Mouse (Mus musculus) forebrain, embryonic 16.5 days (tissue): ENCODE results near the gene Fzr1. TPM values are rescaled to one million over a fixed set of nuclear protein-coding genes. Genes with fewer than 3 reads are reported as not detected.
A peak's percentile ranks its signal among the peaks of the same experiment; 100 is the strongest.

Source experiments
- ATAC-seq: fragments of 200-750 bp; cut with Nextera tagmentation; 2 replicates; pipeline ENCODE4 v1.8.0; 2017; ENCODE audit warnings: mild to moderate bottlenecking, moderate library complexity
- H3K27ac ChIP-seq: fragments of 300-500 bp; sonication (generic); 2 replicates; pipeline ENCODE4 v1.5.1; 2014; ENCODE audit warnings: low read length, control low read depth
- H3K27me3 ChIP-seq: fragments of 300-500 bp; sonication (generic); replicated peaks from 2 replicates; pipeline ENCODE4 v1.6.1; 2014; ENCODE audit warnings: low read length; ENCODE audit not compliant: control insufficient read depth, insufficient read depth
- H3K36me3 ChIP-seq: fragments of 300-500 bp; sonication (generic); 2 replicates; pipeline ENCODE4 v1.6.1; 2014; ENCODE audit not compliant: control insufficient read depth, insufficient read depth
- H3K4me1 ChIP-seq: fragments of 300-500 bp; sonication (generic); replicated peaks from 2 replicates; pipeline ENCODE4 v1.6.1; 2014; ENCODE audit warnings: low read length; ENCODE audit not compliant: control insufficient read depth, insufficient read depth
- H3K4me2 ChIP-seq: fragments of 300-500 bp; sonication (generic); 2 replicates; pipeline ENCODE4 v1.6.1; 2014; ENCODE audit warnings: mild to moderate bottlenecking, low read length, control low read depth
- H3K4me3 ChIP-seq: fragments of 300-500 bp; sonication (generic); replicated peaks from 2 replicates; pipeline ENCODE4 v1.5.1; 2014; ENCODE audit warnings: mild to moderate bottlenecking, low read length, control low read depth
- H3K9ac ChIP-seq: fragments of 300-500 bp; sonication (generic); replicated peaks from 2 replicates; pipeline ENCODE4 v1.6.1; 2014; ENCODE audit warnings: low read depth, low read length, control low read depth
- H3K9me3 ChIP-seq: fragments of 300-500 bp; sonication (generic); 2 replicates; pipeline ENCODE4 v1.6.1; 2016; ENCODE audit warnings: low read length; ENCODE audit not compliant: control insufficient read depth
- WGBS: fragments of 180-500 bp; shearing (Covaris S2); extraction: QIAGEN DNeasy Blood & Tissue Kit; methylation state at CpG from one replicate; pipeline ENCODE4 v1.1.7; 2014; 5-methylcytosine and 5-hydroxymethylcytosine counted together
- polyA plus RNA-seq: library from polyadenylated mRNA; unstranded; fragments of >200 nt; fragmentation: Nextera tagmentation; extraction: Ambion mirVana; gene quantifications from 2 replicates; pipeline ENCODE4 v1.2.1, GENCODE M21; 2015

Fzr1 gene
- polyA plus RNA-seq, 1 experiment from 2014 or later: 133 TPM

DNA sequence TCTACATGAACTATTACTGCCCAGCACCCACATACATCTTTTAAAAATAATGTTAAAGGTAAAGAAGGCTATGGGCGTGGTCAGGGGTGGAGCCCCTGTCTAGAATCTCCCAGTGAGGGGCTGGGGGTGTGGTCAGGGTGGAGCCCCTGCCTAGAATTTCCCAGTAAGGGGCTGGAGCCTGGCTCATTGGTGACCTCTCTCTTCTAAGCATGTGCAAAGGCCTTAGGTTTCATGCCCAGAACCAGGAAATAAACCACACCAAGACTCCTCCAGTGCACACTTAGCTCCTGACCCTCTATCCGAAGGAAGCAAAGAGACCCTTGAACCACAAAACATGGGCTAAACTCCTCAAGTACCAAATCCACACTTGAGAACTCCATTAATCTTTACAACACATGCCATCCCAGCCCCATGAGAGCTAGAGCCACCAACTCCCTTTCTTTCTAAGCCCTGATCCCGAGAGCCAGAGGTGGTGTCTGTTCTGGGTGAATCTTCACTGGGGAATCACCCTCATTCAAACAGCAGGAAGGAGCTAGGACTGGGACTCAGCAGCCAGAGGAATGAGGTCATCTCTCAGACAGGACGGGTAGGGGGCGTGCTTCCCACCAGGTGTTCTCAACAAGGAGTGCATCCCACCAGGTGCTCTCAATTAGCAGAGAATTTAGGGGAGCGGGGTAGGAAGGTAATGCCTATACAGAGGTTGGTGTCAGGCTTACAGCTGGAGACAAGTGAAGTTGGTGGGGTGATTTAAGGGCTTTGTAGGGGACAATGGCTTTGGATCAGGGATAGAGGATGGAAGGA is 1.6 kb downstream of the Fzr1 start:
- no peak overlapping the region for H3K27ac ChIP-seq
- WGBS: 38% methylated on average over 6 of the region's 6 CpGs
- peaks cover 24% of the 10 kb centered on the region for H3K4me1 ChIP-seq
- H3K9me3 ChIP-seq: no peaks in the 10 kb centered on the region
- H3K9ac ChIP-seq: peak overlapping the region; percentile 88
- H3K36me3 ChIP-seq: 0 out of 2 replicates have a peak, but pooled peaks cover 2% of the 10 kb centered on the region
- H3K4me3 ChIP-seq: peak overlapping the region; percentile 78
- peak overlapping the region; percentile 89 for H3K4me2 ChIP-seq
- no peaks in the 10 kb centered on the region for H3K27me3 ChIP-seq
- no peak for ATAC-seq

DNA sequence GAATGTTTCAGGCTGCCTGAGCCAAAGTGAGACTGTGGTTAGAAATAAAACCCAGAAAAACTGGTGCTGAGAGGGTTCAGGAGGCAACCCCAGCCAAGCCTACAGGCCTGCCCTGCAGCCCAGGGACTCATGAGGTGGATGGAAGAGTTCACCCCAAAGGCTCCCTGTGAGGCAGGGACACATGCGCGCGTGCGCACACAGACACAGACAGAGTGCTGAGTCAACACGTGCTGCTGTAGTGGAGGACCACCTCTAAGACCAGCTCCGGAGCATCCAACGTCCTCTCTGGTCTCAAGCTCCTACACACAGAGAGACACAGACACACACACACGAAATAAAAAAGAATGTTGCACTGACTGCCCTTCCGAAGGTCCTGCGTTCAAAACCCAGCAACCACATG is 3.0 kb downstream of the Fzr1 start:
- Histone ChIP-seq H3K9me3 (no peaks in the 10 kb centered on the region), H3K27me3 (no peaks in the 10 kb centered on the region), H3K36me3 (peaks cover 6% of the 10 kb centered on the region; the same call in 1 of the 2 replicates), H3K4me3 (no peak overlapping the region), H3K4me1 (peaks cover 24% of the 10 kb centered on the region), H3K27ac (no peak overlapping the region), H3K9ac (no peak overlapping the region), H3K4me2 (no peak overlapping the region)
- WGBS: 89% methylated on average over 10 of the region's 10 CpGs
- ATAC-seq: no peak

DNA sequence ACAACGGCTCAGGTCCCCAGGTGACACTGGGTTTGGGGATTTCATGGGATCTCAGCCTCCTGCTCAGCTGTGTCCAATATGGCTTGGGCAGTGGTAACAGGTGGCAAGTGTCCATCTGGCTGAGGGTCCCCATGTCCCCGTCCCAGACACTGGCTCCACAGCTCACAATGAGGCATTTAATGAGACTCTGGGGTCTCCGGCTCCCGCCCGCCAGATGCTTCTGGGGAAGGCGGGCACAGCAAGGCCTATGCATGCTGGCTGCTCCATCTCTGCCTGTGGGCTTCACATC is 11.2 kb downstream of the Fzr1 start:
- H3K36me3 ChIP-seq: peaks cover 31% of the 10 kb centered on the region
- no peak overlapping the region for H3K4me2 ChIP-seq
- no peaks in the 10 kb centered on the region for H3K9me3 ChIP-seq
- no peak overlapping the region for H3K9ac ChIP-seq
- ATAC-seq: no peak
- 72% methylated on average over 6 of the region's 6 CpGs for WGBS
- H3K4me3 ChIP-seq: no peak overlapping the region
- H3K27me3 ChIP-seq: peaks cover 12% of the 10 kb centered on the region
- no peak overlapping the region for H3K27ac ChIP-seq
- peaks cover 16% of the 10 kb centered on the region for H3K4me1 ChIP-seq

DNA sequence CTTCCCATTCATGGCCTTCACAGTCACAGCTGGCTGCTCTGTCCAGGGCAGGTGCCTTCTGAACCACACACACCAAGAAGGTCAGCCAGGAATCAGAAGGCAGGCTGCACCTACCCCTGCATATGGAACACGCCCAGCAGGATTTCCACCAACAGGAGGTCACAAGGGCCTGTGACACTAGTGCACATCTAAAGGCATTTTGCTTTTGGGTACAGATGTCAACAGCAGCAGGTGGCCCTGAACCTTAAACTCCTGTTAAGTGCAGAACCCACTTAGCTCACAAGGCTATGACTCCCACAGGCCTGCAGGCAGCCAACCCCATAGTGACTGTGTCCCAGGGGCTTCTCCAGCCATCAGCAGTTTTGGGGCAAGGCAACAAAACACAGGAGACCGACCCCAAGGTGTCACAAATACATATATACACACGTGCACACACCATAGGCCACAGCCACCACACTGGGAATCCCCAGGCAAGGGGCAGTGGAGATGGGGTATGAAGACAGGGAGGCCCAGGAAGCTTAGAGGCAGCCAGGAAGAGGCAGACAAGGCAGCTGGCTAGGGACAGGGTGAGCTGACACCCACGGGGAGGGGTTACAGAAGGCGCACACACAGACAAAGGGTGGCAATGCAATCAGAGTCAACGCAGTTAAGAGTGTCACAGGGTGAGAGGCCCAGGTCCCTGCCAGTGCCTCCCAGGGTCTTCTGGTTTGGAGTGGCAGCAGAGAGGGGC is 11.7 kb downstream of the Fzr1 start:
- Histone ChIP-seq H3K9me3 (no peaks in the 10 kb centered on the region), H3K36me3 (peaks cover 31% of the 10 kb centered on the region), H3K4me2 (no peak overlapping the region), H3K27ac (no peak overlapping the region), H3K4me3 (no peak overlapping the region), H3K9ac (no peak overlapping the region), H3K27me3 (peaks cover 12% of the 10 kb centered on the region), H3K4me1 (peaks cover 16% of the 10 kb centered on the region)
- 87% methylated on average over 6 of the region's 6 CpGs for WGBS
- 0 out of 2 replicates have a peak, but pooled peaks have one; percentile 2 for ATAC-seq

DNA sequence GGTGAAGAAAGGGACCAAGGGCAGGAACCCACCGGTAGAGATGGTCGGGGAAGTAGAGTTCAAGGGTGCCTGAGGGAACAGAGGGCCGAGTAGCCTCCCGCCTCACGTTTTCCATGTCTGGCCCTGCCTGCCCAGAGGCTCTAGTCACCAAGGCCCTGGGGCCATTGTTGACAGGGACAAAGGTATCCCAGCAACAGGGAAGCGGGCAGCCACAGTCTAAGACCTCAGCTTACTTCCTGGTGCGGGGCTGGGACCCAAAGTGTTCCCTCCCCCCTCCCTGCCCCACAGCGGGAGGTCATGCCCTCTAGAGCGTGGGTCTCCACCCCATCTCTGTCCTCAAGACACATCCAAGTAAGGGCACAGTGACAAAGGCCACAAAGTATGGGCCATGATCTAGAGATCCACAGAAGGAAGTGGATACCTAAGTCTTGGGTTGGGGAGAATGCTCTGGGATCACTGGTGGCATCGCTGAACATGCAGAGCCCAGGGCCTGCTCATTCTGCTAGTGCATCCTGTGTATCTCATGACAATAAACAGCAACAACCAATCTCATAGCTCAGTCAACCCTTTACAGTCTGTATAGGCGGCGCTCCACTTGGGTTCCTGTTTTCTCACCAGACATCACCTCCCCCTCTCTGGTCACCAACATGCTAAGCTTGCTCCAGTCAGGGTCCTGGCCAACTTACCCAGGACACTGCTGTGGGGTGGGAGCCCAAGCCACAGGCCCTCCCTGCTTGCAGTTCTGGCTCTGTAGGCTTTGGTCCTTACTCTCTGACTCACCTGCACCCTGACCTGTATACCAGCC is 12.4 kb downstream of the Fzr1 start, which contains the start of gene 4930404N11Rik:
Gene 4930404N11Rik, minus strand, starts transcription at position 145 of the 805 bp plus-strand sequence.
- peak within 1 kb of the TSS; percentile 49; the same call in 1 of the 2 replicates for H3K4me2 ChIP-seq
- peaks cover 12% of the 10 kb centered on the region for H3K27me3 ChIP-seq
- H3K27ac ChIP-seq: no peak within 1 kb of the TSS
- H3K9ac ChIP-seq: no peak within 1 kb of the TSS
- H3K4me1 ChIP-seq: peaks cover 16% of the 10 kb centered on the region
- ATAC-seq: peak; percentile 6; the same call in 1 of the 2 replicates
- H3K36me3 ChIP-seq: peaks cover 26% of the 10 kb centered on the region
- H3K4me3 ChIP-seq: no peak within 1 kb of the TSS
- H3K9me3 ChIP-seq: no peaks in the 10 kb centered on the region
- WGBS: 18% methylated on average over 12 of the region's 12 CpGs

DNA sequence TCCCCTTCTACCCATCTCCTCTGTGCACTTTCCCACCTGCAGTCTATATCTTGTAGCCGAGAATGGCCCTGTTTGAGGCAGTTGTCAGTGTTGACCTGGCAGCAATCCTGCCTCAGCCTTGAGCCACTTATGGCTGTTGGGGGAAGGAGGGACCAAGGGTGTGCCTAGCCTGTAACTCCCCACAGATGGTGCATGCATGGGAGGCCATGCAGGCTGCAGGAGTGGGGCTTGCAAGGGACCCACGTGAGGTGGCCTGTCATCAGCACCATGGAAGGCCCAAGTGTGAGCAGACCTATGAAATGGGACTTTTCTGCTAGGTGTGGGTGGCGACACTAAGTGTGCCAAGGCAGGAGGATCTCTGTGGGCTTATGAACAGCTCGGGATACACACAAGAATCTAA is 13.2 kb downstream of the Fzr1 start:
- Histone ChIP-seq H3K4me1 (peaks cover 16% of the 10 kb centered on the region), H3K27me3 (peaks cover 12% of the 10 kb centered on the region), H3K4me3 (no peak overlapping the region), H3K9ac (no peak overlapping the region), H3K36me3 (peaks cover 26% of the 10 kb centered on the region), H3K4me2 (no peak overlapping the region), H3K27ac (no peak overlapping the region), H3K9me3 (no peaks in the 10 kb centered on the region)
- WGBS: 30% methylated on average over 4 of the region's 4 CpGs
- 0 out of 2 replicates have a peak, but pooled peaks have one; percentile 10 for ATAC-seq

DNA sequence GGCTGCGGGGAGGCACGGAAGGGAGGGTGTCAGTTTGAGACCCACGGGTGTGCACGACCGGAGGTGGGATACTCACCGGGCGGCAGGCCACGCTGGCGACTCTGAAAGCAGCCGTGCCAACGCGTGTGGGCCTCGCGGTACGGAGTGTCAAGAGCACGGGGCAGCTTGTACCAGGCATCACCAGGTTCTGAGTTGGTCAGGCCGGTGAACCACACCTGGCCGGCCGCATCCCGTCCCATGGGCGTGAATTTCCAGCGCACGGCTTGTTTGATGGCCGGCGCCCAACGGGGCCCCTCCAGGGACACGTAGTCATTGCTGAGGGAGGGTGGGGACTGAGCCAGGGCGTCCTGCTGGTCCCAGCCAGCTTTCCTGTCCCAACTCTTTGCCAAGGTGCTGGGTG is 13.7 kb downstream of the Fzr1 start:
- peak; percentile 11; the same call in 1 of the 2 replicates for ATAC-seq
- H3K4me1 ChIP-seq: peaks cover 16% of the 10 kb centered on the region
- peaks cover 25% of the 10 kb centered on the region for H3K36me3 ChIP-seq
- H3K4me2 ChIP-seq: peak overlapping the region; percentile 49
- H3K27ac ChIP-seq: no peak overlapping the region
- peak overlapping the region; percentile 24 for H3K4me3 ChIP-seq
- 7% methylated on average over 28 of the region's 28 CpGs for WGBS
- no peaks in the 10 kb centered on the region for H3K9me3 ChIP-seq
- H3K9ac ChIP-seq: peak overlapping the region; percentile 24
- H3K27me3 ChIP-seq: peaks cover 12% of the 10 kb centered on the region

DNA sequence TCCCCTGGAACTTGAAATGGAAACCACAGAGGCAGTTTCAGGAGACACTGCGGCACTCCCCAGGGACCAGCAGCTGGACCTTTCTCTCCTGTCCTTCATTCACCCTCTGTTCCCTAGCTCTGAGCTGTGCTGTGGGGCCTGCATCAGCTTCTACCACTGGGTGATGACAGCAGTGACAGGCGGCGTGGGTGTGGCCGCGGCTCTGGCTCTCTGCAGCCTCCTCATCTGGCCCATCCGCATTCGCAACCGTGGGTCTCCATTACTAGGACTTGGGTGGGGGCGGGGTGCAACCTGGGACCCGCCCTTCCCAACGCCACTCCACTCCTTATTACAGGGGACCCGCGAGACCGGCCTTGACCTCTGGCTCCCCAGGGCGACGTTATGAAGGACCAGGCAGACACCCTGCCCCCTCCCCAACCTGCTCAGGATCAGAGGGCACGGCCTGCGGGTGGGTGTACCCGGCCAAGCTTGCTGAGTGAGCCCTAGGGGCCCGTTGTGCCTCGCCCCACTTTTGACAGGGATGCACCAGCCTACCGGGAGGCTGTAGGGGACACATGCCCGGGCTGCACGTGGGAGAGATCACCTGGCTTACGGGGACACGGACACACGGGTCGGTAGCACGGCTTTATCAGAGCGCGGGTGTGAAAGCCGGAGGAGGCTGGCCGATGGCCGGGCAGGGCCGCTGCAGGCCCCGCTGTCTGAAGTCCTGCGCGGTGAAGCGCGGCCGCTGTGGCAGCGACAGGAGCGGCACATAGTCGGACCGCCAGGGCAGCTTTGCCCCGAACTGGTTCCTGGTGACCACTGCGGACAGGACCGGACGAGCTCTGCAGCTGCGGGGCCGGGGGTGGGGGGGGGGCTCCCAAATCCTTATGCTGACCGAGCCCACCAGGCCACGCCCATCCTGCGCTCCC is 14.6 kb downstream of the Fzr1 start:
- H3K27me3 ChIP-seq: peaks cover 12% of the 10 kb centered on the region
- H3K36me3 ChIP-seq: peaks cover 15% of the 10 kb centered on the region
- peak overlapping the region; percentile 24; the same call in 1 of the 2 replicates for H3K9ac ChIP-seq
- H3K4me3 ChIP-seq: peak overlapping the region; percentile 24
- peak overlapping the region; percentile 49 for H3K4me2 ChIP-seq
- H3K4me1 ChIP-seq: peaks cover 18% of the 10 kb centered on the region
- WGBS: 13% methylated on average over 53 of the region's 54 CpGs
- no peak overlapping the region for H3K27ac ChIP-seq
- H3K9me3 ChIP-seq: no peaks in the 10 kb centered on the region
- ATAC-seq: no peak
